19 mouse cellular contexts compared by ENCODE assay signal in genomic region chr16:29782441-29782840, GRCm38 (mm10).
DNase-seq lines count a peak whose midpoint lies in the region; ATAC-seq and TF ChIP-seq lines count a peak whose summit lies in the region.
"Had no signal": no experiment of that assay in that cellular context is flagged by ENCODE, and none has a peak within 500 bp of the region (broad histone marks: within the 10 kb centered on the region; RNA-seq: fewer than 3 reads in every experiment).

No protein-coding gene starts in this region.

- H3K9ac ChIP-seq in intestine, embryonic 15.5 days, result no peak overlapping the region
- H3K9ac ChIP-seq in stomach, postnatal 0 days (ENCODE audit: low read length), result no peak overlapping the region
- H3K9ac ChIP-seq in midbrain, embryonic 11.5 days (ENCODE audit: low read length), result no peak overlapping the region
- H3K9ac ChIP-seq in hindbrain, embryonic 13.5 days, result no peak overlapping the region
- H3K9ac ChIP-seq: forebrain, embryonic 15.5 days; heart, embryonic 12.5 days had no signal

- no peak for TF ChIP-seq CTCF in gastrocnemius, adult 2 months (IDR thresholded peaks at IDR 0.05)
- TF ChIP-seq CTCF in stomach, postnatal 0 days (IDR thresholded peaks at IDR 0.05; ENCODE audit: low read depth), result no peak

- H3K4me1 ChIP-seq in intestine, embryonic 15.5 days (replicated peaks), result peaks cover 10% of the 10 kb centered on the region
- 0 out of 2 replicates have a peak, but pooled peaks cover 2% of the 10 kb centered on the region for H3K4me1 ChIP-seq in stomach, postnatal 0 days (replicated peaks; ENCODE audit: control insufficient read depth, insufficient read depth)
- no peaks in the 10 kb centered on the region for H3K4me1 ChIP-seq in midbrain, embryonic 11.5 days (ENCODE audit: control insufficient read depth, insufficient read depth, low read length)
- no peaks in the 10 kb centered on the region for H3K4me1 ChIP-seq in hindbrain, embryonic 13.5 days (replicated peaks)
- H3K4me1 ChIP-seq: embryonic facial prominence, embryonic 10.5 days; forebrain, embryonic 15.5 days had no signal

- no peak overlapping the region for H3K4me2 ChIP-seq in intestine, embryonic 15.5 days (replicated peaks)
- no peak overlapping the region for H3K4me2 ChIP-seq in stomach, postnatal 0 days (replicated peaks; ENCODE audit: low read depth)
- no peak overlapping the region for H3K4me2 ChIP-seq in midbrain, embryonic 11.5 days
- no peak overlapping the region for H3K4me2 ChIP-seq in hindbrain, embryonic 13.5 days
- H3K4me2 ChIP-seq: forebrain, embryonic 15.5 days; heart, embryonic 12.5 days had no signal

- WGBS in intestine, embryonic 15.5 days, result 57% methylated on average over 4 of the region's 4 CpGs
- 50% methylated on average over 4 of the region's 4 CpGs for WGBS in stomach, postnatal 0 days
- 85% methylated on average over 4 of the region's 4 CpGs for WGBS in midbrain, embryonic 11.5 days
- 87% methylated on average over 4 of the region's 4 CpGs for WGBS in hindbrain, embryonic 13.5 days

- no peak for TF ChIP-seq EP300 in stomach, postnatal 0 days (optimal IDR thresholded peaks at IDR 0.05)

- intact Hi-C loops in gastrocnemius, adult 2 months (cut with DNase I), result no loop called here

- no peaks in the 10 kb centered on the region for H3K27me3 ChIP-seq in intestine, embryonic 15.5 days (replicated peaks)
- H3K27me3 ChIP-seq in stomach, postnatal 0 days (ENCODE audit: control insufficient read depth, insufficient read depth, low read length), result no peaks in the 10 kb centered on the region
- H3K27me3 ChIP-seq in midbrain, embryonic 11.5 days (ENCODE audit: control insufficient read depth, insufficient read depth, low read length), result no peaks in the 10 kb centered on the region
- H3K27me3 ChIP-seq in hindbrain, embryonic 13.5 days, result peaks cover 31% of the 10 kb centered on the region
- H3K27me3 ChIP-seq: forebrain, embryonic 15.5 days had no signal

- H3K9me3 ChIP-seq in intestine, embryonic 15.5 days, result no peaks in the 10 kb centered on the region
- no peaks in the 10 kb centered on the region for H3K9me3 ChIP-seq in stomach, postnatal 0 days (ENCODE audit: control insufficient read depth, low read length)
- H3K9me3 ChIP-seq in midbrain, embryonic 11.5 days (ENCODE audit: control insufficient read depth, low read length), result no peaks in the 10 kb centered on the region; the same call in 1 of the 2 replicates
- H3K9me3 ChIP-seq in hindbrain, embryonic 13.5 days, result peaks cover 4% of the 10 kb centered on the region; the same call in 1 of the 2 replicates
- H3K9me3 ChIP-seq: forebrain, embryonic 15.5 days had no signal

- no peaks in the 10 kb centered on the region for H3K36me3 ChIP-seq in intestine, embryonic 15.5 days
- H3K36me3 ChIP-seq in stomach, postnatal 0 days (ENCODE audit: control insufficient read depth, insufficient read depth, low read length), result no peaks in the 10 kb centered on the region
- no peaks in the 10 kb centered on the region for H3K36me3 ChIP-seq in midbrain, embryonic 11.5 days (ENCODE audit: control insufficient read depth, insufficient read depth, low read length)
- H3K36me3 ChIP-seq in hindbrain, embryonic 13.5 days, result no peaks in the 10 kb centered on the region
- H3K36me3 ChIP-seq: embryonic facial prominence, embryonic 10.5 days; forebrain, embryonic 15.5 days; heart, embryonic 12.5 days had no signal

- peak; percentile 8 for DNase-seq in ovary, postnatal 36 days (ENCODE audit: low spot score)
- no peak for DNase-seq in ovary, postnatal 14 days (ENCODE audit: low spot score)
- DNase-seq in gastrocnemius, adult 2 months, result peak; percentile 87
- no peak for DNase-seq in stomach, postnatal 0 days (ENCODE audit: low spot score)
- no peak for DNase-seq in kidney, postnatal 10 days
- DNase-seq in midbrain, embryonic 11.5 days (ENCODE audit: low spot score, missing footprints), result no peak
- DNase-seq: adrenal gland, postnatal 10 days; B cell, adult 2 months; cerebellum, adult 2 months; left cerebral cortex, postnatal 4 days; lung, adult 18-20 months; lung, postnatal 36 days; midbrain, embryonic 14.5 days had no signal

- H3K4me3 ChIP-seq in gastrocnemius, adult 2 months, result no peak overlapping the region
- H3K4me3 ChIP-seq in intestine, embryonic 15.5 days (replicated peaks), result no peak overlapping the region
- H3K4me3 ChIP-seq in stomach, postnatal 0 days (ENCODE audit: low read depth, low read length), result no peak overlapping the region
- no peak overlapping the region for H3K4me3 ChIP-seq in midbrain, embryonic 11.5 days (ENCODE audit: low read depth, low read length)
- no peak overlapping the region for H3K4me3 ChIP-seq in hindbrain, embryonic 13.5 days
- H3K4me3 ChIP-seq: embryonic facial prominence, embryonic 10.5 days; forebrain, embryonic 15.5 days; heart, embryonic 12.5 days; myocyte had no signal

- peak; percentile 86 for ATAC-seq in intestine, embryonic 15.5 days
- peak; percentile 58 for ATAC-seq in stomach, postnatal 0 days (ENCODE audit: low FRiP score, low TSS enrichment)
- ATAC-seq in midbrain, embryonic 11.5 days (ENCODE audit: low FRiP score), result no peak
- no peak for ATAC-seq in hindbrain, embryonic 13.5 days (ENCODE audit: low FRiP score)
- ATAC-seq: forebrain, embryonic 15.5 days had no signal

- H3K27ac ChIP-seq in gastrocnemius, adult 2 months, result no peak overlapping the region
- H3K27ac ChIP-seq in intestine, embryonic 15.5 days, result no peak overlapping the region
- H3K27ac ChIP-seq in stomach, postnatal 0 days (replicated peaks), result no peak overlapping the region
- no peak overlapping the region for H3K27ac ChIP-seq in midbrain, embryonic 11.5 days (ENCODE audit: low read depth, low read length)
- no peak overlapping the region for H3K27ac ChIP-seq in hindbrain, embryonic 13.5 days
- H3K27ac ChIP-seq: embryonic facial prominence, embryonic 10.5 days; forebrain, embryonic 15.5 days had no signal

Comparison
In these comparisons a context has a peak if more than half of its experiments do, and no peak if none do; other contexts are left out.
1. DNase-seq: peak in ovary, postnatal 36 days (single experiment) and gastrocnemius, adult 2 months (single experiment); none in ovary, postnatal 14 days (single experiment), stomach, postnatal 0 days (single experiment), kidney, postnatal 10 days (single experiment) and midbrain, embryonic 11.5 days (single experiment).
2. ATAC-seq: peak in intestine, embryonic 15.5 days (single experiment) and stomach, postnatal 0 days (single experiment); none in midbrain, embryonic 11.5 days (single experiment) and hindbrain, embryonic 13.5 days (single experiment).